Mouse (Mus musculus) heart, embryonic 13.5 days (tissue): ENCODE data around the gene Atg4a-ps. TPM values are rescaled to one million over a fixed set of nuclear protein-coding genes. Genes with fewer than 3 reads are reported as not detected.

Experiments
- ATAC-seq: fragments of 200-750 bp; cut with Nextera tagmentation; 2 replicates; pipeline ENCODE4 v1.8.0; 2017; ENCODE audit warnings: moderate TSS enrichment; ENCODE audit not compliant: insufficient number of reproducible peaks, low FRiP score, low TSS enrichment; ENCODE audit errors: extremely low read depth
- H3K27ac ChIP-seq: fragments of 300-500 bp; sonication (generic); replicated peaks from 2 replicates; pipeline ENCODE4 v1.5.1; 2015; ENCODE audit warnings: moderate library complexity, mild to moderate bottlenecking, inconsistent platforms
- H3K27me3 ChIP-seq: fragments of 300-500 bp; sonication (generic); replicated peaks from 2 replicates; pipeline ENCODE4 v1.6.1; 2015; ENCODE audit warnings: mild to moderate bottlenecking, inconsistent platforms
- H3K36me3 ChIP-seq: fragments of 300-500 bp; sonication (generic); 2 replicates; pipeline ENCODE4 v1.6.1; 2015; ENCODE audit warnings: mild to moderate bottlenecking, inconsistent platforms
- H3K4me1 ChIP-seq: fragments of 300-500 bp; sonication (generic); 2 replicates; pipeline ENCODE4 v1.6.1; 2015; ENCODE audit warnings: inconsistent platforms
- H3K4me2 ChIP-seq: fragments of 300-500 bp; sonication (generic); 2 replicates; pipeline ENCODE4 v1.6.1; 2015; ENCODE audit warnings: inconsistent platforms, mild to moderate bottlenecking, moderate library complexity
- H3K4me3 ChIP-seq: fragments of 300-500 bp; sonication (generic); 2 replicates; pipeline ENCODE4 v1.5.1; 2015; ENCODE audit warnings: moderate library complexity, mild to moderate bottlenecking, inconsistent platforms
- H3K9ac ChIP-seq: fragments of 300-500 bp; sonication (generic); 2 replicates; pipeline ENCODE4 v1.6.1; 2015; ENCODE audit warnings: inconsistent platforms, mild to moderate bottlenecking, moderate library complexity
- H3K9me3 ChIP-seq: fragments of 300-500 bp; sonication (generic); 2 replicates; pipeline ENCODE4 v1.6.1; 2016; ENCODE audit warnings: inconsistent platforms
- WGBS: fragments of 180-500 bp; shearing (Covaris S2); methylation state at CpG from one replicate; pipeline ENCODE4 v1.1.7; 2015; ENCODE audit warnings: mixed read lengths; 5-methylcytosine and 5-hydroxymethylcytosine counted together
- polyA plus RNA-seq: library from polyadenylated mRNA; unstranded; fragments of >200 nt; fragmentation: Nextera tagmentation; extraction: Ambion mirVana; gene quantifications from 2 replicates; pipeline ENCODE4 v1.2.1, GENCODE M21; 2015

Atg4a-ps gene
- polyA plus RNA-seq, 1 experiment from 2014 or later: 0.11 TPM

- ATAC-seq: no peak
- H3K27me3 ChIP-seq: no peaks in the 10 kb centered on the region
- H3K9ac ChIP-seq: no peak overlapping the region
- 21% methylated on average over 2 of the region's 2 CpGs for WGBS
- H3K4me1 ChIP-seq: peaks cover 27% of the 10 kb centered on the region
- H3K27ac ChIP-seq: no peak overlapping the region
- H3K4me3 ChIP-seq: no peak overlapping the region
- no peak overlapping the region for H3K4me2 ChIP-seq
- H3K36me3 ChIP-seq: no peaks in the 10 kb centered on the region
- no peaks in the 10 kb centered on the region for H3K9me3 ChIP-seq
Observed at GRCm38 (mm10) chr3:103660012-103660411, 14.1 kb upstream of the Atg4a-ps start.

GRCm38 (mm10) chr3:103650406-103650805 is 4.5 kb upstream of the Atg4a-ps start:
- Histone ChIP-seq H3K27ac (no peak overlapping the region), H3K27me3 (no peaks in the 10 kb centered on the region), H3K9me3 (peaks cover 5% of the 10 kb centered on the region; the same call in 1 of the 2 replicates), H3K9ac (no peak overlapping the region), H3K4me3 (no peak overlapping the region), H3K4me2 (no peak overlapping the region), H3K4me1 (no peaks in the 10 kb centered on the region; the same call in 1 of the 2 replicates), H3K36me3 (no peaks in the 10 kb centered on the region)
- ATAC-seq: no peak
- WGBS: 44% methylated on average over 1 of the region's 1 CpGs

- no peaks in the 10 kb centered on the region; the same call in 1 of the 2 replicates for H3K4me1 ChIP-seq
- H3K9ac ChIP-seq: no peak overlapping the region
- H3K36me3 ChIP-seq: no peaks in the 10 kb centered on the region
- H3K4me2 ChIP-seq: no peak overlapping the region
- WGBS: 82% methylated on average over 6 of the region's 6 CpGs
- no peak overlapping the region for H3K4me3 ChIP-seq
- peaks cover 5% of the 10 kb centered on the region; the same call in 1 of the 2 replicates for H3K9me3 ChIP-seq
- no peaks in the 10 kb centered on the region for H3K27me3 ChIP-seq
- no peak for ATAC-seq
- no peak overlapping the region for H3K27ac ChIP-seq
Observed at GRCm38 (mm10) chr3:103649716-103650115, 3.8 kb upstream of the Atg4a-ps start.

- Histone ChIP-seq H3K4me2 (no peak overlapping the region), H3K4me1 (no peaks in the 10 kb centered on the region; the same call in 1 of the 2 replicates), H3K9ac (no peak overlapping the region), H3K9me3 (peaks cover 5% of the 10 kb centered on the region; the same call in 1 of the 2 replicates), H3K4me3 (no peak overlapping the region), H3K27me3 (no peaks in the 10 kb centered on the region), H3K27ac (no peak overlapping the region), H3K36me3 (no peaks in the 10 kb centered on the region)
- 69% methylated on average over 4 of the region's 4 CpGs for WGBS
- ATAC-seq: no peak
Observed at GRCm38 (mm10) chr3:103648486-103648885, 2.6 kb upstream of the Atg4a-ps start.

- no peaks in the 10 kb centered on the region for H3K36me3 ChIP-seq
- 63% methylated on average over 11 of the region's 11 CpGs for WGBS
- H3K4me2 ChIP-seq: no peak overlapping the region
- H3K27ac ChIP-seq: 0 out of 2 replicates have a peak overlapping the region, but pooled peaks have one; percentile 5
- peaks cover 5% of the 10 kb centered on the region; the same call in 1 of the 2 replicates for H3K9me3 ChIP-seq
- H3K27me3 ChIP-seq: no peaks in the 10 kb centered on the region; the same call in 1 of the 2 replicates
- H3K4me3 ChIP-seq: no peak overlapping the region
- no peak for ATAC-seq
- H3K9ac ChIP-seq: no peak overlapping the region
- no peaks in the 10 kb centered on the region; the same call in 1 of the 2 replicates for H3K4me1 ChIP-seq
Observed at GRCm38 (mm10) chr3:103647164-103647867, 1.4 kb upstream of the Atg4a-ps start.

- Histone ChIP-seq H3K27ac (no peak overlapping the region), H3K4me1 (no peaks in the 10 kb centered on the region), H3K4me3 (no peak overlapping the region), H3K27me3 (no peaks in the 10 kb centered on the region; the same call in 1 of the 2 replicates), H3K9ac (no peak overlapping the region), H3K4me2 (no peak overlapping the region), H3K36me3 (no peaks in the 10 kb centered on the region), H3K9me3 (no peaks in the 10 kb centered on the region)
- 62% methylated on average over 7 of the region's 7 CpGs for WGBS
- no peak for ATAC-seq
Observed at GRCm38 (mm10) chr3:103641301-103641700, 4.6 kb downstream of the Atg4a-ps start.

GRCm38 (mm10) chr3:103640226-103640803 is 5.6 kb downstream of the Atg4a-ps start:
- H3K27me3 ChIP-seq: no peaks in the 10 kb centered on the region; the same call in 1 of the 2 replicates
- no peak overlapping the region for H3K4me2 ChIP-seq
- 67% methylated on average over 8 of the region's 8 CpGs for WGBS
- no peak for ATAC-seq
- no peaks in the 10 kb centered on the region for H3K4me1 ChIP-seq
- no peak overlapping the region for H3K27ac ChIP-seq
- H3K9me3 ChIP-seq: no peaks in the 10 kb centered on the region
- no peak overlapping the region for H3K4me3 ChIP-seq
- H3K36me3 ChIP-seq: no peaks in the 10 kb centered on the region
- no peak overlapping the region for H3K9ac ChIP-seq

GRCm38 (mm10) chr3:103637641-103638040 is 8.2 kb downstream of the Atg4a-ps start:
- Histone ChIP-seq H3K27ac (no peak overlapping the region), H3K9ac (no peak overlapping the region), H3K4me3 (no peak overlapping the region), H3K4me2 (no peak overlapping the region), H3K9me3 (no peaks in the 10 kb centered on the region), H3K27me3 (no peaks in the 10 kb centered on the region), H3K36me3 (no peaks in the 10 kb centered on the region), H3K4me1 (0 out of 2 replicates have a peak, but pooled peaks cover 3% of the 10 kb centered on the region)
- ATAC-seq: no peak
- WGBS: 68% methylated on average over 1 of the region's 1 CpGs

GRCm38 (mm10) chr3:103634256-103634655 is 11.6 kb downstream of the Atg4a-ps start:
- 79% methylated on average over 1 of the region's 1 CpGs for WGBS
- H3K4me1 ChIP-seq: 0 out of 2 replicates have a peak, but pooled peaks cover 3% of the 10 kb centered on the region
- H3K9ac ChIP-seq: no peak overlapping the region
- no peak overlapping the region for H3K4me2 ChIP-seq
- H3K4me3 ChIP-seq: no peak overlapping the region
- no peaks in the 10 kb centered on the region for H3K36me3 ChIP-seq
- no peaks in the 10 kb centered on the region for H3K9me3 ChIP-seq
- H3K27me3 ChIP-seq: no peaks in the 10 kb centered on the region
- ATAC-seq: no peak
- H3K27ac ChIP-seq: no peak overlapping the region

- Histone ChIP-seq H3K4me3 (no peak overlapping the region), H3K4me1 (0 out of 2 replicates have a peak, but pooled peaks cover 3% of the 10 kb centered on the region), H3K27me3 (no peaks in the 10 kb centered on the region), H3K27ac (no peak overlapping the region), H3K9me3 (no peaks in the 10 kb centered on the region), H3K36me3 (no peaks in the 10 kb centered on the region), H3K9ac (no peak overlapping the region), H3K4me2 (no peak overlapping the region)
- 51% methylated on average over 4 of the region's 4 CpGs for WGBS
- no peak for ATAC-seq
Observed at GRCm38 (mm10) chr3:103633831-103634230, 12.0 kb downstream of the Atg4a-ps start.

GRCm38 (mm10) chr3:103633124-103633523 is 12.7 kb downstream of the Atg4a-ps start:
- H3K9me3 ChIP-seq: no peaks in the 10 kb centered on the region
- H3K9ac ChIP-seq: no peak overlapping the region
- no peak overlapping the region for H3K27ac ChIP-seq
- H3K27me3 ChIP-seq: no peaks in the 10 kb centered on the region
- H3K4me1 ChIP-seq: 0 out of 2 replicates have a peak, but pooled peaks cover 3% of the 10 kb centered on the region
- no peak overlapping the region for H3K4me2 ChIP-seq
- H3K36me3 ChIP-seq: no peaks in the 10 kb centered on the region
- H3K4me3 ChIP-seq: no peak overlapping the region
- WGBS: 80% methylated on average over 7 of the region's 7 CpGs
- no peak for ATAC-seq
